Mouse (Mus musculus) liver, embryonic 15.5 days (tissue): Measurements from ENCODE around the gene Fam20c. TPM values are rescaled to one million over a fixed set of nuclear protein-coding genes. Genes with fewer than 3 reads are reported as not detected.

Experiments
- ATAC-seq: fragments of 200-750 bp; cut with Nextera tagmentation; 2 replicates; pipeline ENCODE4 v1.8.0; 2017; ENCODE audit warnings: moderate number of reproducible peaks, mild to moderate bottlenecking, moderate library complexity; ENCODE audit not compliant: insufficient read depth
- H3K27ac ChIP-seq: fragments of 300-500 bp; sonication (generic); replicated peaks from 2 replicates; pipeline ENCODE4 v1.5.1; 2015; ENCODE audit warnings: mild to moderate bottlenecking, inconsistent platforms
- H3K27me3 ChIP-seq: fragments of 300-500 bp; sonication (generic); 2 replicates; pipeline ENCODE4 v1.6.1; 2015; ENCODE audit warnings: mild to moderate bottlenecking, inconsistent platforms
- H3K36me3 ChIP-seq: fragments of 300-500 bp; sonication (generic); replicated peaks from 2 replicates; pipeline ENCODE4 v1.6.1; 2015; ENCODE audit warnings: moderate library complexity, mild to moderate bottlenecking, inconsistent platforms
- H3K4me1 ChIP-seq: fragments of 300-500 bp; sonication (generic); replicated peaks from 2 replicates; pipeline ENCODE4 v1.6.1; 2015; ENCODE audit warnings: inconsistent platforms
- H3K4me2 ChIP-seq: fragments of 300-500 bp; sonication (generic); 2 replicates; pipeline ENCODE4 v1.6.1; 2015; ENCODE audit warnings: moderate library complexity, mild to moderate bottlenecking, inconsistent platforms
- H3K4me3 ChIP-seq: fragments of 300-500 bp; sonication (generic); replicated peaks from 2 replicates; pipeline ENCODE4 v1.5.1; 2015; ENCODE audit warnings: mild to moderate bottlenecking, inconsistent platforms
- H3K9ac ChIP-seq: fragments of 300-500 bp; sonication (generic); 2 replicates; pipeline ENCODE4 v1.6.1; 2015; ENCODE audit warnings: moderate library complexity, mild to moderate bottlenecking, inconsistent platforms
- H3K9me3 ChIP-seq: fragments of 300-500 bp; sonication (generic); replicated peaks from 2 replicates; pipeline ENCODE4 v1.6.1; 2016; ENCODE audit warnings: inconsistent platforms
- WGBS: fragments of 180-500 bp; shearing (Covaris S2); methylation state at CpG from one replicate; pipeline ENCODE4 v1.1.7; 2015; ENCODE audit warnings: mixed read lengths; ENCODE audit not compliant: insufficient replicate concordance; 5-methylcytosine and 5-hydroxymethylcytosine counted together
- polyA plus RNA-seq: library from polyadenylated mRNA; unstranded; fragments of >200 nt; fragmentation: Nextera tagmentation; extraction: Ambion mirVana; gene quantifications from 2 replicates; pipeline ENCODE4 v1.2.1, GENCODE M21; 2015

The Fam20c gene
- polyA plus RNA-seq, 1 experiment from 2014 or later = 11.1 TPM

DNA sequence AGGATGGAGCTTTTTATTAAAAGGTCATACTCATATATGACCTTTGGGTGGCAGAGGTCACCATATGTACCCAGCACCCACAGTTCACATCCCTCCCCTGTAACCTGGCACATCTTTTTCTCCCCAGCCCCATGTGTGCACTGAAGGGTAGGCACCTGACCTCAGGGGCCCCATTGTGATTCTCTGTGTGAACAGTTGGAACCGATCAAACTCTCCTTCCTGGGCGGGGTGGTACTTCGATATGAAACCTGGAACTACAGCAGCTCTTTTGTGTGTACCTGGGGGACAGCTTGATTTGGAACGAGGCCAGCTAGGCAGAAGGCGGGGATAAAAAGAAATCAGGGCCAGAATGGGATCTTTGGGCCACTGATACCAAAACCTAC, 96.1 kb downstream of the Fam20c start:
- Histone ChIP-seq H3K36me3 (no peaks in the 10 kb centered on the region), H3K9me3 (no peaks in the 10 kb centered on the region), H3K4me3 (no peak overlapping the region), H3K9ac (no peak overlapping the region), H3K27me3 (no peaks in the 10 kb centered on the region; the same call in 1 of the 2 replicates), H3K27ac (no peak overlapping the region), H3K4me1 (no peaks in the 10 kb centered on the region), H3K4me2 (no peak overlapping the region)
- 63% methylated on average over 5 of the region's 5 CpGs for WGBS
- no peak for ATAC-seq

DNA sequence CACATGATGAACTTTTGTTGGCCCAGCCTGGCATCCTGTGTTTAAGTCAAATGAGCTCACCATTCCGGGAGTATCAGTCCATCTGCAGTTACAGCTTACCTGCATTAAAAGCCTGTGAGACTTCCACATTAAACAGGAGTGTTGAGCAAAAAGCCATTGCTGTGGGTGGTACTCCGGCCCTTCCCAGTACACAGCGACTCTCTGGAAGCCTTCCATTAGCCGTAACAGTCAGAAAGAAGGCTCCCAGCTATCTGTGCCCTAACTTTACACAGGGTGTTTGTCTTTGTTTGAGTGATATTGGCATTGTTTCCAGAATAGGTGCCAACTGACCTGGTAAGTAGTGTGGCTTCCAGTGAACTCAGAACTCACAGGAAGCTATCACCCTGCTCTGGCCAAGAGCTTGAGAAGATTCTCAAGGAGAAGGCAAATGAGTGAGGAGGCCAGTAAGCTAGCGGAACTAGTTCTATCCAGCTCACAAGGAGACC, 97.0 kb downstream of the Fam20c start:
- H3K9ac ChIP-seq = no peak overlapping the region
- no peak overlapping the region for H3K4me2 ChIP-seq
- no peaks in the 10 kb centered on the region for H3K9me3 ChIP-seq
- no peaks in the 10 kb centered on the region for H3K36me3 ChIP-seq
- no peak overlapping the region for H3K27ac ChIP-seq
- no peak for ATAC-seq
- H3K4me3 ChIP-seq = no peak overlapping the region
- 66% methylated on average over 5 of the region's 5 CpGs for WGBS
- no peaks in the 10 kb centered on the region for H3K4me1 ChIP-seq
- no peaks in the 10 kb centered on the region; the same call in 1 of the 2 replicates for H3K27me3 ChIP-seq

DNA sequence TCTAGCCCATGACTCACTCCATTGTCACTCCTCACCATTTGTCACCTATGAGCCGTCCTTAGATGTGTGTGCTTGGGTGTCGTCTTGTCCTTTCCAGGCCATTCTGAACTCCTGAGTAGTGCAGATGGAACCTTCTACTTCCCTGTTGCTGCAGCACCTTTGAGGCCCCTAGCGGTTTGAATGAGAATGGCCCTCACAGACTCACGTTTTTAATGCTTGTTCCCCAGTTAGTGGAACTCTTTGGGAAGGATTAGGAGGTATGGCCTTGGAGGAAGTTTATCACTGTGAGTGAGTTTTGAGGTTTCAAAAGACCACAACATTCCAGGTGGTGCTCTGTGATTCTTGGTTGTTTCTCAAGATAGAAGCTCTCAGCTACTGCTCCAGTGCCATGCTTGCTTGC, 97.8 kb downstream of the Fam20c start:
- H3K27ac ChIP-seq = no peak overlapping the region
- no peaks in the 10 kb centered on the region for H3K36me3 ChIP-seq
- no peak for ATAC-seq
- H3K4me3 ChIP-seq = no peak overlapping the region
- no peaks in the 10 kb centered on the region for H3K9me3 ChIP-seq
- no peak overlapping the region for H3K4me2 ChIP-seq
- H3K27me3 ChIP-seq = no peaks in the 10 kb centered on the region; the same call in 1 of the 2 replicates
- H3K4me1 ChIP-seq = no peaks in the 10 kb centered on the region
- H3K9ac ChIP-seq = no peak overlapping the region
- 43% methylated on average over 4 of the region's 4 CpGs for WGBS

DNA sequence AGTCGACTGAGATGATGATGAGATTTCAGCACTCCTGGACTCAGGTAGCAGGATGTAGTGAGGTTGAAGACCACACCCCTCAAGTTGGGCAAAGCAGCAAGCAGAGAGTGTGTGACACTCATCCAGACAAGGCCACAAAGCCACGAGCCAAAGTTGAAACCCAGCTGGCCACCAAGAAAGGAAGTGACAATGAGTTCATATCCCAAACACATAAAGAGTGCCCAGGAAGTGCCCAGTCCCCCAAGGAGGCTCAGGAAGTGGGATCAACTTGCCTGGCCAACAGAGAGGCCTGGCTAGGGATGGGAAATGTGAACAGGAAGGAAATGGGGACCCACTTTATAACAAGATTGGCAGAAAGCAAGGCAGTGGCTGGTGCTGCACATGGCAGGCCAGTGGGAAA, 99.0 kb downstream of the Fam20c start:
- Histone ChIP-seq H3K9ac (no peak overlapping the region), H3K27ac (no peak overlapping the region), H3K36me3 (no peaks in the 10 kb centered on the region), H3K4me1 (no peaks in the 10 kb centered on the region), H3K27me3 (no peaks in the 10 kb centered on the region; the same call in 1 of the 2 replicates), H3K4me2 (no peak overlapping the region), H3K4me3 (no peak overlapping the region), H3K9me3 (no peaks in the 10 kb centered on the region)
- ATAC-seq = no peak
- WGBS = 27% methylated on average over 2 of the region's 2 CpGs

DNA sequence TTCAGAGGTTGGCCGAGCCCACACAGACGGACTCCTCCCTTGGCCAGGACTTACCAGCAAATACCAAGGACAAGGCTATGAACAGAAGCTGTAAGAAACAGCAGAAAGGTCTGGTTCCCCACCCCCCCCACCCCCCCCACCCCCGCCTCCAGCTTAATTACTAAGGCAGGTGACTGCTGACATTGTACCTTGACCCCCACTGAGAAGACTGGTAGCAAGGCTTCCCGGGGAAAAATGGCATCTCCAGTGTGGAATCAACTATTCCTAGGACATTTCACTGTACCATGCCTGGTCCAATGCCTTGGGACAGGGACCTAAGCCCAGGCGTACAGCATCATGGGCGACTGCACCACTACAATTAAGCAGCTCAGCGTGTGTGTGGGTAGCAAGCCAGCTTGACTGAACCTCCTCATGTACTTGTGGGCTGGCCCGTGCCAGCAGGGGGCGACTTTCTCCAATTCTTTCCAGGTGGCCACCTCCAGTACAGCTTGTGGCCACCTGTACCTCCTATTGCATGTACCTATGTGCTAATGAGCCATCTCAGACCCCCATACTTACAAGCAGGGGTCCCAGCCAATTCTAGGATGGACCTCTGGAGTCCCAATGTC, 102.8 kb downstream of the Fam20c start:
- Histone ChIP-seq H3K27ac (no peak overlapping the region), H3K9me3 (no peaks in the 10 kb centered on the region), H3K9ac (no peak overlapping the region), H3K4me3 (no peak overlapping the region), H3K4me1 (no peaks in the 10 kb centered on the region), H3K27me3 (no peaks in the 10 kb centered on the region), H3K4me2 (no peak overlapping the region), H3K36me3 (no peaks in the 10 kb centered on the region)
- 29% methylated on average over 9 of the region's 9 CpGs for WGBS
- 0 out of 2 replicates have a peak, but pooled peaks have one; percentile 44 for ATAC-seq

DNA sequence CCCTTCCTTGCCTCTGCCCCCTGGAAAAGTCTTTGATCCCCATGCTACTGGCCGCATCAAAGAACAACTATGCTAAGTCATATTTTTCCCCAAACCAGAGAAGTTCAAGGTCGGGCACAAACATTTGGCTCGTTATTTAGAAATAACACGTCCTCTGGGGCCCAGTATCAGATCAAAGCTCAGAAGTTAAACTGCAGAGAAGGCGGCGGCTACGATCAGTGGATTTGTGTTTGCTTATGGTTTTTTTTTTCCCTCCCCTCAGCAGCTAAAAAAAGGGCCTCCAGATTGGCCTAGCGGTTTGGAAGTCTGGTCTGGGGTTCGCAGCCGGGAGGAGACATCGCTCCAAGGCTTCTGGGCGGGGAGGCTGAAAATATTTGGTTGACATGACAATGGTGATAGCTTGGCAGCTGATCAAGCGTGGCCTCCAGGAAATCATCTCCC, 103.5 kb downstream of the Fam20c start:
- Histone ChIP-seq H3K27ac (no peak overlapping the region), H3K4me2 (no peak overlapping the region), H3K36me3 (no peaks in the 10 kb centered on the region), H3K4me1 (no peaks in the 10 kb centered on the region), H3K4me3 (no peak overlapping the region), H3K9me3 (no peaks in the 10 kb centered on the region), H3K27me3 (no peaks in the 10 kb centered on the region), H3K9ac (no peak overlapping the region)
- 53% methylated on average over 13 of the region's 13 CpGs for WGBS
- ATAC-seq = no peak

Other genes starting within 250 kb of the Fam20c start
- not detected in 2 replicates for gene 1700123K08Rik, start 189.8 kb upstream of the Fam20c start, polyA plus RNA-seq
- gene Zfp68, start 134.8 kb upstream of the Fam20c start, polyA plus RNA-seq = 12.6 and 14.3 TPM in 2 replicates
- gene A430033K04Rik, start 131.7 kb upstream of the Fam20c start, polyA plus RNA-seq = 3.7 and 3.8 TPM in 2 replicates
- gene Gm5294, start 65.6 kb downstream of the Fam20c start, polyA plus RNA-seq = not detected in 2 replicates
- gene Pdgfa, start 242.9 kb downstream of the Fam20c start, polyA plus RNA-seq = 1.6 and 3.0 TPM in 2 replicates